Mouse (Mus musculus) thymus, adult 2 months (tissue): ENCODE data around the gene E2f3. TPM values are rescaled to one million over a fixed set of nuclear protein-coding genes. Genes with fewer than 3 reads are reported as not detected.

ENCODE experiments used
- DNase-seq: peaks from one replicate; pipeline ENCODE4 v3.0.0; 2021
- H3K27ac ChIP-seq: fragments of 200-500 bp; 2 replicates; pipeline ENCODE4 v1.5.1; 2012; ENCODE audit warnings: low read length, control low read depth; ENCODE audit not compliant: control insufficient read depth, insufficient read depth
- H3K27me3 ChIP-seq: fragments of 200-500 bp; 2 replicates; pipeline ENCODE4 v1.6.1; 2012; ENCODE audit warnings: mild to moderate bottlenecking, low read length, moderate library complexity, mixed read lengths; ENCODE audit not compliant: control insufficient read depth, insufficient read depth
- H3K36me3 ChIP-seq: fragments of 200-500 bp; 2 replicates; pipeline ENCODE4 v1.6.1; 2012; ENCODE audit warnings: mild to moderate bottlenecking, low read length, moderate library complexity; ENCODE audit not compliant: control insufficient read depth, insufficient read depth
- H3K4me1 ChIP-seq: fragments of 200-500 bp; replicated peaks from 2 replicates; pipeline ENCODE4 v1.6.1; 2012; ENCODE audit warnings: low read length; ENCODE audit not compliant: control insufficient read depth, insufficient read depth
- H3K4me3 ChIP-seq: fragments of 200-500 bp; 2 replicates; pipeline ENCODE4 v1.5.1; 2012; ENCODE audit warnings: mild to moderate bottlenecking, low read length, control low read depth, moderate library complexity; ENCODE audit not compliant: control insufficient read depth, insufficient read depth
- CTCF ChIP-seq: fragments of 200-500 bp; IDR thresholded peaks from 2 replicates; pipeline ENCODE4 v1.5.1; 2012; ENCODE audit warnings: mild to moderate bottlenecking, control low read depth, low read length, moderate library complexity, borderline replicate concordance; ENCODE audit not compliant: control insufficient read depth, poor library complexity, insufficient read depth; ENCODE audit errors: extremely low read depth
- POLR2A ChIP-seq: fragments of 200-500 bp; IDR thresholded peaks from 2 replicates; pipeline ENCODE4 v1.6.1; 2012; ENCODE audit warnings: mild to moderate bottlenecking, low read length, control low read depth, moderate library complexity; ENCODE audit not compliant: control insufficient read depth, poor library complexity, insufficient read depth; ENCODE audit errors: extremely low read depth
- WGBS: fragments of 180-500 bp; shearing (Covaris S2); methylation state at CpG from one replicate; pipeline ENCODE4 v1.1.7; 2018; 5-methylcytosine and 5-hydroxymethylcytosine counted together
- polyA plus RNA-seq: library from polyadenylated mRNA; depleted of rRNA; stranded (reverse); fragments of >200 nt; gene quantifications from 2 replicates; pipeline ENCODE4 v1.2.3, GENCODE M21; 2012; rRNA removed

E2f3 gene
- polyA plus RNA-seq, 1 experiment = 7.1 TPM

DNA sequence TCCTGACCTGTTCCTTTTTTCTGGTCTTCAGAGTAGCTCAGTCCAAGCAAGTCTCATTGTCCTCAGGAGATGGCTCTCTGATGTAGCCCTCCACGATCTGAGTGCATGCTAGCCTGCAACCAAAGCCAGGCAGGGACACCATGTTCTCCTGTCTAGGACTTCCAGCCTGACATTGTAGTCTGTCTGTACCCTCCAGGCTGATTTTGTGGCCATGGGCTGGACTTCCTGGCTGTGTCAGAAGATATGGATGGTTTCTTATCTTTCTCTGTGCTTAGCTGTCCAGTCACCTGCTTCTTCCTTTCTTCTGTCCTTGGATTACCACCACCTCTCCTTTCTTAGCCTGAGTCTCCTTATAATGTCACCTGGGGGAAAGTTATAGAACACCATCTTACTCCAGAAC lies 83.2 kb downstream of the E2f3 start:
- Histone ChIP-seq H3K27me3 (no peaks in the 10 kb centered on the region), H3K27ac (no peak overlapping the region), H3K36me3 (no peaks in the 10 kb centered on the region), H3K4me1 (no peaks in the 10 kb centered on the region), H3K4me3 (no peak overlapping the region)
- DNase-seq = no peak
- TF ChIP-seq CTCF (no peak), POLR2A (no peak)
- WGBS = 100% methylated on average over 1 of the region's 1 CpGs

DNA sequence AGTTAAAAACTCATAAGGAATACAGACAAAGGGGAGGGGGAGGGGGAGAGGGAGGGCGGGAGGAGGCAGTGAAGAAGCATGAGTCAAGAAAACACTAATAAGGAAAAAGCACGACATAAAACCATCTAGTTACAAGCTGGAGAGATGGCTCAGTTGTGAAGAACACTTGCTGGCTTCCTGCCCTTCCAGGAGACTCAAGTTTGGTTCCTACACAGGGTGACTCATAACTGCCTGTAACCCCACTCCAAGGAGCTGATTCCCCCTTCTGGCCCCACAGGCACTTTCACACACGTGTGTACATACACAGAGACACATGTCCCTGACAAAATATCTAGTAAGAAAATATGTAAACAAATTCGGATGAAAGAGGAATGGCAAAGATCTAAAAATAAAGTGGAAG lies 84.2 kb downstream of the E2f3 start:
- Histone ChIP-seq H3K4me1 (no peaks in the 10 kb centered on the region), H3K4me3 (no peak overlapping the region), H3K27me3 (no peaks in the 10 kb centered on the region), H3K27ac (no peak overlapping the region), H3K36me3 (no peaks in the 10 kb centered on the region)
- no peak for DNase-seq
- 82% methylated on average over 4 of the region's 4 CpGs for WGBS
- TF ChIP-seq POLR2A (no peak), CTCF (no peak)

DNA sequence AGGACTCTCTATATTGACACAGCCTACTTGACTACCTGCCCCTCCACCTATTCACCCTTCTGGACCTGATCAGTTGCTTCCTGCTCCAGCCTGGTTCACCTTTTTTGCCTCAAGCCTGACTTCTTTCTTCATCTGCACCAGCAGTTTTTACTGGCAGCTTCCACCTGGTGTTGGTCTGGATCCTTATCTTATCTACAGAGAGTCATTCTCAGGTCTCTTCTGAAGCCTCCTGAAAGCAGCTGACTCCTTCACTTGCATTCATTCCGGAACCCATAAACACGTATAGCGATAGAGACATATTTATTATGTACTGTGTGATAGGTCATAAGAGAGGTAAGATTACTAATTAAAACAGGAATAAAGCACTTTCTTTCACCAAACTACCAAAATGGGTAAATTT lies 119.1 kb downstream of the E2f3 start:
- TF ChIP-seq POLR2A = no peak
- no peak for TF ChIP-seq CTCF
- H3K27ac ChIP-seq = no peak overlapping the region
- DNase-seq = no peak
- no peaks in the 10 kb centered on the region for H3K36me3 ChIP-seq
- no peaks in the 10 kb centered on the region for H3K4me1 ChIP-seq
- no peaks in the 10 kb centered on the region for H3K27me3 ChIP-seq
- no peak overlapping the region for H3K4me3 ChIP-seq
- 85% methylated on average over 3 of the region's 3 CpGs for WGBS

DNA sequence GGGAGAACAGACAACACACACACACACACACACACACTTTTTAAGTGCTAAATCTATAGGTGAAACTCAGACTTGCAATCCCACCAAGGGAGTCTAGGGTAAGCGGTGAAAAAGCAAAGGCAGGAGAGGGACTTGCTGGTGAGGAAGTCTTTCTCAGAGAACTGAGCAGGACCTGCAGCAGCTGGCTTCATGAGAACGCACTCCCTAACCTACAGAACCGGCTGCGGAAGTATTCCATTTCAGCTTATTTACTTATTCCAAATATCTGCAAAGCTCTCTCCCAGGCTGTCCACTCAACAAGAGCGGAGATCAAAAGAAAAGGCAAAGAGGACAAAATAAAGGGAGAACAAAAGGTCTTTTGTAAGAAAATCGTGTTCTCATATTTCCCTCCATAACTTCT lies 121.5 kb downstream of the E2f3 start:
- TF ChIP-seq CTCF = no peak
- TF ChIP-seq POLR2A = no peak
- H3K27me3 ChIP-seq = no peaks in the 10 kb centered on the region
- no peaks in the 10 kb centered on the region for H3K36me3 ChIP-seq
- no peak overlapping the region for H3K4me3 ChIP-seq
- no peaks in the 10 kb centered on the region for H3K4me1 ChIP-seq
- H3K27ac ChIP-seq = no peak overlapping the region
- WGBS = 95% methylated on average over 6 of the region's 6 CpGs
- no peak for DNase-seq

DNA sequence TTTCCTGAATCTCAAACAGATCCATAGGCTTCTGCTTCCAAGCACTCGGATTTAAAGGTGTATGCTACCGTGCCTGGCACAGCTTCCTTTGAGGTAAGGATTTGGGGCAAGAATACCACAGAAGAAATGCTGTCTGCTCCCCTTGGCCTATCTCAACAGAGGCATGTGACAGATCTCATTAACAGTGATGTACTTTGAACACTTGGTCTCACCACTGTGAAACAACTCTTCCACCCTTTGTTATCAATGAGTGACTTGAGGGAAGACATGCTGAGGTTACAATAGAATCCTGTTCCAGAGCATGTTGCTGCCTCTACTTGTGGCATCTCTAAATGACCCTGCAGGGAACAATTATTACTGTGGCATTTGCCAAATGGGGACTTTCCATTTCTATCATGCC lies 125.8 kb downstream of the E2f3 start:
- H3K27me3 ChIP-seq = no peaks in the 10 kb centered on the region
- no peak for TF ChIP-seq CTCF
- TF ChIP-seq POLR2A = no peak
- 86% methylated on average over 2 of the region's 2 CpGs for WGBS
- H3K36me3 ChIP-seq = no peaks in the 10 kb centered on the region
- no peaks in the 10 kb centered on the region for H3K4me1 ChIP-seq
- no peak overlapping the region for H3K4me3 ChIP-seq
- H3K27ac ChIP-seq = no peak overlapping the region
- DNase-seq = no peak

DNA sequence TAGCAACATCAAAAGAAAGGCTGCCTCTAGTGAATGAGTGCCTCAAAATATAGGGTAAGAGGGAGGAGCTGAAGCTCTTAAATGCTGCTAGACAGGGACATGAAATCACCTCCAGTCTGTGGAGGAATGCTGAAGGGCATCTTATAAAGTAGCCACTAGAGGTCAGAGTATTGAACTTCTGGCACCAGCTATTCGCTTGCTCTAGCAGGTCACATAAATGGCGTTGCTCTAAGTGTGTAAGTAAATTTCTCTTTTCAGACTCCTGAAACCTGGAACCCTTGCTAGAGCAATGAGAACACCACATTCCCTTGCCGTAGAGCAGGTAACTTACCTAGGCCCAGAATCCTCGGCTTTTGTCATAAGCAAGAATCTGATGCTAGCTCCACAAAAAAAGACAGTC lies 128.4 kb downstream of the E2f3 start:
- TF ChIP-seq CTCF (no peak), POLR2A (no peak)
- 11% methylated on average over 4 of the region's 4 CpGs for WGBS
- no peaks in the 10 kb centered on the region; the same call in 1 of the 2 replicates for H3K36me3 ChIP-seq
- H3K27me3 ChIP-seq = no peaks in the 10 kb centered on the region
- peak; percentile 10 for DNase-seq
- H3K4me3 ChIP-seq = no peak overlapping the region
- no peaks in the 10 kb centered on the region for H3K4me1 ChIP-seq
- H3K27ac ChIP-seq = no peak overlapping the region

Other genes with a start within 250 kb of the E2f3 start
- gene Cdkal1, start 130.4 kb downstream of the E2f3 start, polyA plus RNA-seq = 2.5 and 3.3 TPM in 2 replicates
- gene Mboat1, start 150.4 kb upstream of the E2f3 start, polyA plus RNA-seq = 7.2 and 8.1 TPM in 2 replicates